Mouse (Mus musculus) myocyte (in vitro differentiated cells): Measurements from ENCODE around the gene Sumo1. TPM values are rescaled to one million over a fixed set of nuclear protein-coding genes. Genes with fewer than 3 reads are reported as not detected.

ENCODE experiments used
- H3K27me3 ChIP-seq: one replicate; pipeline ENCODE4 v1.6.1; 2011; ENCODE audit not compliant: control insufficient read depth, insufficient read depth, insufficient read length
- H3K36me3 ChIP-seq: one replicate; pipeline ENCODE4 v1.6.1; 2011; ENCODE audit not compliant: control insufficient read depth, insufficient read depth
- H3K4me2 ChIP-seq: one replicate; pipeline ENCODE4 v1.6.1; 2011; ENCODE audit warnings: low read depth, control low read depth
- H3K4me3 ChIP-seq: one replicate; pipeline ENCODE4 v1.5.1; 2011; ENCODE audit warnings: mild to moderate bottlenecking, control low read depth, moderate library complexity
- H3K79me2 ChIP-seq: one replicate; pipeline ENCODE4 v1.6.1; 2011; ENCODE audit not compliant: control insufficient read depth, insufficient read depth
- H3ac ChIP-seq: one replicate; pipeline ENCODE4 v1.6.1; 2011; ENCODE audit not compliant: control insufficient read depth, insufficient read length
- CEBPB ChIP-seq: IDR thresholded peaks from 2 replicates; pipeline ENCODE4 v1.6.1; 2011; ENCODE audit warnings: mild to moderate bottlenecking, moderate library complexity; ENCODE audit not compliant: poor library complexity, insufficient read depth, severe bottlenecking
- E2F4 ChIP-seq: IDR thresholded peaks from one replicate; pipeline ENCODE4 v1.6.1; 2011; ENCODE audit warnings: mild to moderate bottlenecking, control low read depth, moderate library complexity; ENCODE audit not compliant: insufficient read depth
- MAX ChIP-seq: IDR thresholded peaks from one replicate; pipeline ENCODE4 v1.6.1; 2011; ENCODE audit warnings: low read depth, mild to moderate bottlenecking, control low read depth
- MYOD1 ChIP-seq, 3 experiments: IDR thresholded peaks; one replicate each; pipeline ENCODE4 v1.6.1; 2011; ENCODE audit warnings: control low read depth in 2 of 3, low read depth in 2 of 3, mild to moderate bottlenecking in 2 of 3, moderate library complexity in 1 of 3; ENCODE audit not compliant: insufficient read length in 2 of 3, control insufficient read depth in 1 of 3
- MYOG ChIP-seq, 3 experiments: IDR thresholded peaks; one replicate each; pipeline ENCODE4 v1.6.1; 2011; ENCODE audit warnings: control low read depth in 2 of 3, low read depth in 2 of 3, mild to moderate bottlenecking in 2 of 3; ENCODE audit not compliant: insufficient read length in 2 of 3, control insufficient read depth in 1 of 3, insufficient read depth in 1 of 3
- POLR2A ChIP-seq: IDR thresholded peaks from one replicate; pipeline ENCODE4 v1.6.1; 2011; ENCODE audit warnings: low read depth, mild to moderate bottlenecking, control low read depth, moderate library complexity; ENCODE audit not compliant: insufficient read length
- POLR2AphosphoS2 ChIP-seq: IDR thresholded peaks from one replicate; pipeline ENCODE4 v1.6.1; 2011; ENCODE audit warnings: low read depth, control low read depth; ENCODE audit not compliant: insufficient read length
- REST ChIP-seq: IDR thresholded peaks from one replicate; pipeline ENCODE4 v1.6.1; 2011; ENCODE audit warnings: mild to moderate bottlenecking, control low read depth, moderate library complexity; ENCODE audit not compliant: insufficient read depth, insufficient read length
- SRF ChIP-seq: IDR thresholded peaks from one replicate; pipeline ENCODE4 v1.6.1; 2011; ENCODE audit warnings: low read depth; ENCODE audit not compliant: control insufficient read depth, insufficient read length
- TCF12 ChIP-seq: IDR thresholded peaks from one replicate; pipeline ENCODE4 v1.6.1; 2011; ENCODE audit warnings: mild to moderate bottlenecking, control low read depth; ENCODE audit not compliant: poor library complexity, insufficient read depth, severe bottlenecking
- TCF3 ChIP-seq: IDR thresholded peaks from one replicate; pipeline ENCODE4 v1.6.1; 2011; ENCODE audit warnings: low read depth, control low read depth; ENCODE audit not compliant: insufficient read length
- USF1 ChIP-seq: IDR thresholded peaks from one replicate; pipeline ENCODE4 v1.6.1; 2011; ENCODE audit warnings: low read depth, mild to moderate bottlenecking, control low read depth, moderate library complexity
- polyA plus RNA-seq: library from polyadenylated mRNA; unstranded; fragments of >200 nt; fragmentation: generic; extraction: Trizol; gene quantifications from one replicate; pipeline ENCODE4 v1.2.1, GENCODE M21; 2012; ENCODE audit warnings: missing spikeins

The Sumo1 gene
- polyA plus RNA-seq, 1 experiment = 82.8 TPM

DNA sequence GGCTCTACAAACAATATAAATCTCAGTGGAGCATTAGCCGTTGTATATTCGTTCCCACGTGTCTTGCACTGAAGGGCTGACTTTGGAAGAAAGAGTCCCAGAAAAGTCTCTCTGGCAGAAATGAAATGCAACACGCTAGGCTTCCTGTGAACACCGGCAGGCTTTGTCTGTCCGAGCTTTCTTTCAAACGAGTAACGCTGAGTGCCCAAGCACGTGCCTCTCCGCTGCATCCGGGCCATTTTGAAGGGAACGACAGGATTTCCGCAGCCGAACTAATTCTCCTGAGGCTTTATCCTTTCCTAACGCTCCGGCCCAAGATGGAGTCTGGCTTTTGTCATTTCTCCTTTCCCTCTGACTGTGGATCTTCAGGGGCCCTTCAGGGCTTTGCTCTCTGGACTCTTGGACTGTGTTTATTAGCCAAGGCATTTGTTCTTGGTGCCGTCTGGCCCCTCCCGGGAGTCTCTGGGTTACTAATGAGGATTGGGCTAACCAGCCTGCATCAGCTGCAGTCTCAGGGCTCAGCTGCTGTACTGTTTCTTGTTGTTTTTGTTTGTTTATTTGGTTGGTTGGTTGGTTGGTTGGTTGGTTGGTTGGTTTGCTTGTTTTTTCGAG lies 130.0 kb downstream of the Sumo1 start:
- H3K4me3 ChIP-seq = no peak overlapping the region
- TF ChIP-seq E2F4 (no peak), POLR2A (no peak), TCF12 (no peak), MYOG (IDR thresholded peaks at IDR 0.05; ENCODE audit: control insufficient read depth in 1 of 3, insufficient read depth in 1 of 3, insufficient read length in 2 of 3, low read depth in 2 of 3) (no peak), MAX (no peak), POLR2AphosphoS2 (no peak), CEBPB (no peak), SRF (no peak), TCF3 (no peak), MYOD1 (IDR thresholded peaks at IDR 0.05; ENCODE audit: control insufficient read depth in 1 of 3, insufficient read length in 2 of 3, low read depth in 2 of 3) (no peak), USF1 (no peak), REST (no peak)
- H3K27me3 ChIP-seq = no peaks in the 10 kb centered on the region
- no peaks in the 10 kb centered on the region for H3K79me2 ChIP-seq
- H3K36me3 ChIP-seq = no peaks in the 10 kb centered on the region
- no peak overlapping the region for H3K4me2 ChIP-seq
- no peak overlapping the region for H3ac ChIP-seq

DNA sequence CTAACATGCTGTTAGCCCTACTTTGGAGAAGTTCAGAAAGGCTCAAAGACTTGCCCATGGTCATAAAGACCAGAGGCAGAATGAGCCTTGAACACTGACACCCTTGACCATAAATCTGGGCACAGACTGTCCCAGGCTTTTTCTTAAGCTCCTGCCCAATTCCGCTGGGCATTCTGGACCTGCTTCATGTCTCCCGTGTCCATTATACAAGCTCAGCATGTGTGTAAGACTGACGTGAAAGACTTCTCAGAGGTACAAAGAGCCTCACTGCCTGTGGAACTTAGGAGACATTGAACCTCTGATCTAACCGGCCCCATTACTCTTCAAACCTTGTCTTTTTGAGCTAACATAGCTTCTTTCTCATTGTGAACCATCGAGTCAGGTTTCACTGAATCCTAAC lies 132.3 kb downstream of the Sumo1 start:
- Histone ChIP-seq H3K4me3 (no peak overlapping the region), H3K4me2 (no peak overlapping the region), H3K27me3 (no peaks in the 10 kb centered on the region), H3K79me2 (no peaks in the 10 kb centered on the region), H3K36me3 (no peaks in the 10 kb centered on the region), H3ac (no peak overlapping the region)
- no peak for TF ChIP-seq SRF
- no peak for TF ChIP-seq TCF12
- TF ChIP-seq TCF3 = no peak

Other genes with a start within 250 kb of the Sumo1 start
- 16.4 TPM for gene Fzd7, start 188.4 kb downstream of the Sumo1 start, polyA plus RNA-seq
- not detected for gene Gm973, start 154.6 kb downstream of the Sumo1 start, polyA plus RNA-seq
- gene Nop58, start 14.1 kb upstream of the Sumo1 start, polyA plus RNA-seq = 56.9 TPM
- gene Bmpr2, start 92.6 kb upstream of the Sumo1 start, polyA plus RNA-seq = 5.1 TPM
- 4.3 TPM for gene Fam117b, start 242.2 kb upstream of the Sumo1 start, polyA plus RNA-seq